Mouse (Mus musculus) embryo, embryonic 10.5 days (tissue): ENCODE measurements at regions not wholly inside any gene's neighbourhood (a gene's known extent, or its start where the extent isn't known, plus 50 kb on each side); places are given as distances from the start of the nearest gene placed in this dataset.

Experiments used
- DNase-seq: peaks from one replicate; pipeline ENCODE4 v3.0.0-alpha.2; 2015; ENCODE audit warnings: low spot score

- DNase-seq: no peak
Observed at GRCm38 (mm10) chr8:96349503-96349902, 461.2 kb upstream of the Got2 start.

DNA sequence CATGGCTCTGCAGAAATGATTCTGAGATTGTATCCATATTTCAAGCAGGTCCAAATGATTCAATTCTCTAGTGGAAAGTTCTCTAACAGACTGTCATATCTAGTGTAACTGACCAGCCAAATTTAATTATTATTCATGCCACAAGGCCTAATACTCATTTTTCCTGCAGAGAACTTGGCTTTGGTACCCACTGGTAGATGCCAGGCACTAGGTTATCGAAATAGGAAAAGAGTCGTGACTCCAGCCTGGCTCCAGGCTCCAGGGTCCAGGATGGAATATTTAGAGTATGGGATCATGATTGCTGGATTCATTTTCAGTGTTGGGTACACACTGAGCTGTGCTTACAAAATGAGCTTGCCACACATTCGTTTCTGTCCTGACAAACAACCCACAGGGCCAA, 452.4 kb upstream of the Got2 start:
- DNase-seq: no peak

- DNase-seq: peak; percentile 32
Observed at GRCm38 (mm10) chr8:96318367-96318766, 430.0 kb upstream of the Got2 start.

GRCm38 (mm10) chr8:96308989-96309718, 420.8 kb upstream of the Got2 start:
- no peak for DNase-seq

DNA sequence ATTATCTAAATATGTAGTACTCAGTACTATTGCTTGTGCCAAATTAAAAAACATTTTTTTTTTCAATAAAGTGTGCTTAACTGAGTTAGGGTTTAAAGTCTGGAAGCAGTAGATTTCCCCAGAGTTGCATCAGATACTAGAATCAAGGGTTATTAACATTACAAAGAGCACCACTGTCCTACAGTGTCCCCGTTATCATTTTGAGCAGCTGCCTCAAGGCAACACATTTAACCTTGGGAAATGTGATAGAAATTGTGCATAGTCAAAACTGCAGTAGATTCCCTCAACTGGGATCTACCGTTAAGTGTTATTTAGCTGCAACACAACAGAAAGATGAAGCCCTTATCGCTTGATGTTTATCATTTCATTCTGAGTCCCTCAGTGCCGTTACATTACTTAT, 408.3 kb upstream of the Got2 start:
- no peak for DNase-seq

DNA sequence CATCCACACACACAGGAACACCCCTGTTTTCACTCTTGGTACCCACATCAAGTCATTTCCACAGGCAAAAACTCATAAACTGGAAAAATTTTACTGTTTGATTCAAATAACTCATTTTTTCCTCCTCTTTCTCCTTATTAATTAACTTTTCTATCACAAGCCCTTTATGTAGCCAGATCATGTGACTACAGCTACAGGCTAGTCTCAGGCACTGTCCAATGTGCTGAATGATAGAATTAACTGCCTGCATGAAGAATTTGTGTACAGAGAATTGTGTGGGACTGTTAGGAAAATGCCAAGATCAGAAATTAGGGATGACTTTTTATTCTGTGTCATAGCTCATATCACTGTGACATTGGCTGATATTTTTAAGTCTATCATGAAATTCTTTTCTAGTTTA, 402.4 kb upstream of the Got2 start:
- peak; percentile 60 for DNase-seq

GRCm38 (mm10) chr8:96289519-96289918, 401.2 kb upstream of the Got2 start:
- DNase-seq: no peak

GRCm38 (mm10) chr8:96288525-96288924, 400.2 kb upstream of the Got2 start:
- DNase-seq: peak; percentile 30

GRCm38 (mm10) chr8:96277479-96278138, 389.3 kb upstream of the Got2 start:
- no peak for DNase-seq

GRCm38 (mm10) chr8:96277058-96277457, 388.7 kb upstream of the Got2 start:
- no peak for DNase-seq

DNA sequence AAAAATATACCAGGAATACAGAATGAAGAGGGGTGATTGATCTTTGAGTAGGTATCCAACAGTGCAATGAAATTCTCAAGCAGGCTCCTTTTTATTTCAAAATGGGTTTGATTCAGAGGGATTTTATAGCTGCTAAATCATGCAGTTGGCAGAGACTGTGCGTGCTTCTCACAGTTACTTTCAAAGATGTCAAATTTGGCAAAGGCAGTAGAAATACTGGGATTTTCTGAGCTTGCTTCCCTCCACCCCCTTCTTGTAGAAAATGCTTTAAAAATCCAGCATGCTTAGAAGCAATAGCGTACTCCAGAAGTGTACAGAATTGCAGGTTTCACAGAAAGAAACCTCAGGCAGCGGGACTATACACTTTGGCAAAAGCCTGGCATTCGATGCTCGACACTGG, 367.9 kb upstream of the Got2 start:
- no peak for DNase-seq

DNA sequence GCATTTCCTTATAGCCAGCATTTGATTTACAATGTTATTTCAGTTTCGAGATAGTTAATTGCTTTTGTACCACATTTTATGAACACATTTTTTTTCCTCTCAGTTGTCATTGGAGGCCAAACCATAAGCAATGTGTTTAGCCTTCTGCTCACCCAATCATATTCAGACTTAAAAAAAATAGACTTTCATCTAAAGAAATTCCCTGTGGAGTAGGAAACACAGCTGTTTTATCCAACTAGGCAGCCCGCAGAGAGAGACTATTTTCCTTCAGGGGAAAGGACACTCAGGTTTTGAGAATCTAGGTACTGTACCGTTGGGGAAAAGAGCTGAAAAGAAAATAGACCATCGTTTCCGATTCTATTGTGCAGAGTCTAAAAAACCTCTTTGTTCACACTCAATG, 367.5 kb upstream of the Got2 start:
- no peak for DNase-seq

- no peak for DNase-seq
Observed at GRCm38 (mm10) chr8:96246017-96246416, 357.7 kb upstream of the Got2 start.

GRCm38 (mm10) chr8:96244549-96245152, 356.3 kb upstream of the Got2 start:
- peak; percentile 75 for DNase-seq

GRCm38 (mm10) chr8:96238406-96238805, 350.1 kb upstream of the Got2 start:
- no peak for DNase-seq

DNA sequence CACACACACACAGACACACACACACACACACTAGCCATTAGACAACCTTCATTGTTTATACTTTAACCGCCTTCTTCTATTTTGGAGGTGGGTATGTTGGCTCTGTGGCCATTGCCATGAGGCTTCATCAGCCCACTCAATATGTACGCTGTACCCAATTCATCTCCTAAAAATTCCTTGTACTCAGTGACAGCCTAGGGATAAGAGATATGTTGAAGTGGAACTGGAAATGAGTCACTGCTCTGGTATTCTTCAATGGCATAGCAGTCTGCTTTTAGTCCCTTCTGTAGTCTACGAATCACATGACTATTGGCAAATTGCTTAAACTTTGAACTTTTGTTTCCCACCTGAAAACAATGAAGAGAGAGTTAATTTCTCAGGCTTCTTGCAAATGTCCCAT, 349.6 kb upstream of the Got2 start:
- no peak for DNase-seq

DNA sequence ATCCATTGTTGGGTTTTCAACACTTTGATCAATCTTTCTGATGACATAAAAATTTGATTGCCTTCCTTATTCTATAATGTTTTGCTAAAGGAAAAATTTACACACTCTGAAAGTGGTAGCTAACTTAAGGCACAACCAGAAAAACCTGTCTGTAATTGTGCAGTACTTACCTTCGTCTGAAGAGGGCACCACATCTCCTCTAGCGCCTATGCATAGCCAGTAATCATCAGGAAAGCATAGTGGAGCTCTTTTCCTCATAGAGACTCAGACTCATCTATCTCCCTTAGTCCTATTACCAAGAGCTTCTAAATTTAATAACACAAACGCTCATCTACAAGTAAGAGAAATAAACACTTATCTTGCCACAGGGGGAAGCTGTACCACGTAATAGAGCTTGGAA, 342.1 kb upstream of the Got2 start:
- peak; percentile 83 for DNase-seq
